Mouse (Mus musculus) gastrocnemius, adult 2 months (tissue): Measurements from ENCODE around the gene Gm6268. TPM values are rescaled to one million over a fixed set of nuclear protein-coding genes. Genes with fewer than 3 reads are reported as not detected.

Source experiments
- DNase-seq: peaks from one replicate; pipeline ENCODE4 v3.0.0; 2022
- H3K27ac ChIP-seq: fragments of 200-600 bp; 2 replicates; pipeline ENCODE4 v1.8.1; 2022; ENCODE audit warnings: mild to moderate bottlenecking
- H3K4me3 ChIP-seq: fragments of 200-600 bp; 2 replicates; pipeline ENCODE4 v1.8.1; 2022; ENCODE audit warnings: mild to moderate bottlenecking, moderate library complexity
- CTCF ChIP-seq: fragments of 200-600 bp; IDR thresholded peaks from 2 replicates; pipeline ENCODE4 v1.8.1; 2022; ENCODE audit warnings: antibody characterized with exemption, mild to moderate bottlenecking, moderate library complexity
- intact Hi-C: fragments of 180-260 bp; cut with DNase I; formaldehyde crosslinking; loops from one replicate; pipeline ENCODE4 v1.15.1; 2025
- long read RNA-seq, 2 experiments: library from polyadenylated mRNA; stranded (forward); transcript quantifications; one replicate each; pipeline ENCODE4 v2.0.0; 2021
- microRNA-seq: library from miRNA; unstranded; fragments of <30 nt; microRNA quantifications from one replicate; pipeline ENCODE4 v1.2.0, GENCODE M21; 2021
- total RNA-seq, 2 experiments: library from RNA; stranded (reverse); gene quantifications; 2 replicates each; pipeline ENCODE4 v1.2.3; 2021

Gm6268 gene
- not detected for total RNA-seq
- long read RNA-seq, experiment 1, result 0 reads
- long read RNA-seq, experiment 2, result 0 reads

DNA sequence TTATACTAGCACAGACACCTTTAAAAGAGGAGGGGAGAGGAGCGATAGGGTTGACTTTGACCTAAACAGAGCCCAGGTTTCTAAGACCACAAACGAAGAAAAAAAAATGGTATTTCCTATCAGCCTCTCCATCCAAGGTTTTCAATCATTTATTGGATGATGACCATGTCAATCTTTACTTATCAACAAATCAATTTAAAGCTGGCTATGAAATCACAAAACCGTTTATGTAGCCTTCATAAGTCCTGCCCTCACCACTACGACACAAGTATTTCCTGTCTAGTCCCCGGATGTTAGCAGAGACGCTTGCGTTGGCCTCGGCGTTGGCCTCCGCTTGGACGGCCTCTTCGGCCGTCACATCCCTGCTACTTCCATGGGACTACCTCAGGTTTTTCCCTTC is at the start of gene Gm6268:
TSS of gene Gm6268 (plus strand) at position 301 of the 400 bp plus-strand sequence.
- intact Hi-C loops, result no loop called here

DNA sequence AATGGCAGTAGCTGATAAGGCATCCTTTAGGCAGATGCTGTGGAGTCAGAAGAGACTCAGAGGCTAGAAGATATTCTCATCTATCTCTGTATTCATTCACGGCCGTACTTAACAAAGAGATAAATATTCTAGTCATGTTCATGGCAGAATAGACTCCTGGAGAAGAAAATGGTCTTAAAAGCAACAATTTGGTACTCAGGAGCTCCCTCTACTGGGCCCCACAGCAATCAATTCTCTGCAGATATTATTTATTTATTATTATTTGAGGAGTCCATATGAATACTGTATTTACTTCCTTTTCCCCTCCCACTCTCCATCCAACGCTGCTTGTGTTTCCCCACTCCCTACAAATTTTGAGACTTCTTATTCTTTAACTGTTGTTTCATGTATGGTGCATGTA is 48.6 kb upstream of the Gm6268 start:
- peak; percentile 27 for DNase-seq
- intact Hi-C loops, result loop anchor here (5.0 kb wide), 1 partner anchor 125 kb away; no protein-coding TSS in a partner anchor
- Histone ChIP-seq H3K4me3 (no peak overlapping the region), H3K27ac (no peak overlapping the region)
- peak; percentile 65 for TF ChIP-seq CTCF

More for the DNA sequence above, at the start of gene Gm6268:
- no peak for DNase-seq
- H3K27ac ChIP-seq, result no peak within 1 kb of the TSS
- H3K4me3 ChIP-seq, result no peak within 1 kb of the TSS
- no peak for TF ChIP-seq CTCF

DNA sequence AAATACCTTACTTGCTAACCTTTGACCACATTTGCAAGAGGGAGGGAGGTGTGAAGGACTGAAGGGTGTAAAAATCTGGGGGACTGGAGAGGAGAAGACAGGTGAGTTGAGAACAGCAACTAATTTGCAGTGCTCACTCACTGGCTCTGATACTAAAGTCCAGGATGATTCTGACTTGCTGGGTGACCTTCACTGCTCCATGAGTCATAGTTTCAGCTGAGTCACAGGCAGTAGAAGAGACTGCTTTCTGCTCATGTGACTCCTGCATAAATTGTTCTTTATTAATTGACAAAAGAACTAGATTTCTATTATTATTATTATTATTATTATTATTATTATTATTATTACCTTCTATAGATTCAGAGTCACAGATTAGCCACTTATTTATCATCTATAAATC is 15.7 kb upstream of the Gm6268 start:
- intact Hi-C loops, result no loop called here
- TF ChIP-seq CTCF, result no peak
- DNase-seq, result no peak
- Histone ChIP-seq H3K27ac (no peak overlapping the region), H3K4me3 (no peak overlapping the region)

DNA sequence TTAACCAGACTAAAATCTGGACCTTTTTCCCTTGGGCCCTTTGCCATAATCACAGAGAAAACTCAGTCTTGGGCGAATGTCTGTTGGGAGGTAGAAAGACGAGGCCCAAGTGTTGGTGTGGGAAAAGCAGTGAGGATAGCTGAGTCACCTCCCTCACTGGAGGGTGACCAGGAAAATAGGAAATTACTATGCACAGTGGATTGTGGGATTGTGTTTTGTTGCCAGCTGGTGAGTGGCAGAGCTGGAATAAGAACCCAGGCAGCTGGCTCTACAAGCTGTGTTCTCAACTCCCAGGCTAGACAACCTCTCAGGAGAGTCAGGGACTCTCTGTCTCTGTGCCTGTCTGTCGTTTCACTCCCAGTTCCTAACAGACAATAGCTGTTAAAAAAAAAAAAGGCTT is 11.1 kb upstream of the Gm6268 start:
- H3K4me3 ChIP-seq, result no peak overlapping the region
- intact Hi-C loops, result no loop called here
- no peak for DNase-seq
- no peak for TF ChIP-seq CTCF
- no peak overlapping the region for H3K27ac ChIP-seq

DNA sequence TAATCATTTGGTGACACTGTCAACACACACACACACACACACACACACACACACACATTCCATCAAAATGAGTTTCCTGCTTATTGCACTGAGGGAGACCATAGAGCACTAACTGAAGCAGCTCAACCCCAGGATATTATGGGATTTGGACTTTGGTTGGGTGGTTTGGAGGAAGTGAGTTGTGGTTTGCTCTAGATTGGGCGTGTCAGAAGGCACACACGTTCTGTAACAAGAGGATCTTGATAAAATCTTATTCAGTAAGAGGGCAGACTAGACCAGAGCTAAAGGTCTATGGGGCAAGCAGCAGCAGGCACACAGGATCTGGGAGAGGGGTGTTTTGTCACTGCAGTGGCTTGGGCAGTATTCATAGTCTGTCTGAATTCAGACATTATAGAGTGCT is 10.6 kb upstream of the Gm6268 start:
- no peak for DNase-seq
- intact Hi-C loops, result no loop called here

DNA sequence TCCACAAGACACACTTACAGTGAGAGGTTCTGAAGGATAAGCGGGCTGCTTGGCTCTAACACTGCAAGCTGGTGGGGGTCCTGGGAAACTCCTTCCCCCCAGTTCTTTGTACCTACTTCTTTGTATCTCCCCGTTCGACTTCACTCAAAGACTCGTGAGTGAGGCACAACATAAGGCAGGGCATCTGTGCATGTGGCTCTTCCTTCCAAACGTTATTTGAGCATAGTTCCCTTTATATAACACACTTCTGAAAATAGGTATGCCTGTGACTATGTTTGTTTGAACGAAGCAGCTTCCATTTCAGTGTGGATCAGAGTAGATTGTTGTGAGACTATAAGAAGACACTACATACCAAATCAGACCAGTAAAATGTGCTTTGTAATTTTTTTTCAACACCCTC is 8.4 kb upstream of the Gm6268 start:
- intact Hi-C loops, result loop anchor here (2.0 kb wide), 1 partner anchor 166 kb away; no protein-coding TSS in a partner anchor
- no peak for DNase-seq
- TF ChIP-seq CTCF, result no peak
- no peak overlapping the region for H3K27ac ChIP-seq
- H3K4me3 ChIP-seq, result no peak overlapping the region

More for the DNA sequence above, 10.6 kb upstream of the Gm6268 start:
- H3K4me3 ChIP-seq, result no peak overlapping the region
- no peak for TF ChIP-seq CTCF
- H3K27ac ChIP-seq, result no peak overlapping the region

DNA sequence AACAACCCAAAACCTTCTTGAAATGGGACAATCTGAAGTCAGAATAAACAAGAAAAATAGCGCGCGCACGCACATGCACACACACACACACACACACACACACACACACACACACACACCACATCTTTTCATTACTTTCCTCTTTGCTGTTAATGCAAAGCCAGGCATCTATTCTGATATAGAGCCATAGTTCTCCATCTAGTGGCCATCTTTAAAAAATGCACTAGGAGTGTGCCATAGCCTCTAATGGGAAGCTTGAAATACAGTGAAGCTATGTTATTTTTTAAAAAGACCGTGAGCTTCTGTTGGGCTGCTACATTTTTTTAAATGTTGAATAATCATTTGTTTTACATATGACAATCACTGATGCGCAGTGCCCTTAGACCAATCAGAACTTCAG is 7.8 kb upstream of the Gm6268 start:
- intact Hi-C loops, result loop anchor here (2.0 kb wide), 1 partner anchor 166 kb away; no protein-coding TSS in a partner anchor
- peak; percentile 52 for TF ChIP-seq CTCF

DNA sequence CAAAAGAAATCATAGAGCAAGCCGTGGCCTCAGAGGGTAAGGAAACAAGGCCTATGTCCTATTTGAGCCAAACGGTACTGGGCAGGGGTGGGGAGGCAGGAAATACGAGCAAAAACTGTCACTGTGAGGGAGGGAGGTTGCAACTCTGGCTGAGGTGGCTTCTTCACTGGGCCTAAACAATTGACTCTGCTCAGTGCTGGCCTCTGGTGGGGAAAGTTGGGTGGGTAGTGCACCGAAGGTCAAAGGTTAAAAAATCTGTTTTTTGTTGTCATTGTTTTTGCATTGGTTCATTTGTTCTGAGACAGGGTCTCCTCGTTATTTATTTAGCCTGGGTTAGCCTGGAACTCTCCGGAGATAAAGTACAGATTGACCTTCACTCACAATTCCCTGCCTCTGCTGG is 1.2 kb downstream of the Gm6268 start:
- no peak overlapping the region for H3K4me3 ChIP-seq
- TF ChIP-seq CTCF, result peak; percentile 31; the same call in 1 of the 2 replicates
- no peak overlapping the region for H3K27ac ChIP-seq
- no peak for DNase-seq
- intact Hi-C loops, result no loop called here

More for the DNA sequence above, 7.8 kb upstream of the Gm6268 start:
- no peak overlapping the region for H3K27ac ChIP-seq
- no peak for DNase-seq
- H3K4me3 ChIP-seq, result no peak overlapping the region

DNA sequence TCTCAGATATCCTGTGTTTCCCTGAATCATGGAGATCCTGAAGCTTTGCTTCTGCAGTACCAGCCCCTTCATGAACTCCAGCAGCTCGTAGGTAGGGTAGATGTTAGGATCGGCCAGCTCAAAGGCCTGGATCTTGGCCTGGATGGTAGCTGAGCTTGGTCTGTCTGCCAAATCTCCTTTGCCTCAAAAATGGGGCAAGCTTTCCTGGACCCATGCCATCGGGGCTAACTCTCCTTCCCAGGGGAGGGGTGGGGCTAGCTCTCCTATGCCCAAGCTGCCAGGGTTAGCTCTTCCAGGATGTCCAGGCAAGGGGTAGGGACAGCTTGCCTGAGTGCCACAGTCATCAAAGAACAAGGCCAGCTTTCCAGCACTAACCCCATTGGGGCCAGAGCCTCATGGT is 18.1 kb downstream of the Gm6268 start:
- Histone ChIP-seq H3K27ac (no peak overlapping the region), H3K4me3 (no peak overlapping the region)
- intact Hi-C loops, result no loop called here
- no peak for TF ChIP-seq CTCF
- peak; percentile 13 for DNase-seq

DNA sequence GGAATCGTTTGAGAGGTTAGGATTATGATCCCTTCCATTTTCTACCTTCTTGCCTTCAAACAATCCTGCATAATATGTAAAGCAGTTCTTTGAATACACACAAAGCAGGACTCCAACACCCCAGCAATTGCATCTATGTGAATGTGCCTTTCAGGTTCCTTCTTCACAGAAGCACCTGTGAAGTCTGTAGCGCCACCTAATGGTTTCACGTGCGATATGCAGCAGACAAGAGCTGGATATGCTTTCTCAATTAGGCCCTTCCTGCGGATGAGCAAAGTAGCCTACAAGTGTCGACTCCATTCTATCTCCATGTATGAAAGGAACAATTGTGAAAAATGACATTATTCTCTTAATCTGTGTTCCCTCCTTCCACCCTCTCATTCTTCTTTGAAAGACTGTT is 33.9 kb downstream of the Gm6268 start:
- intact Hi-C loops, result no loop called here
- Histone ChIP-seq H3K4me3 (no peak overlapping the region), H3K27ac (no peak overlapping the region)
- no peak for DNase-seq
- TF ChIP-seq CTCF, result peak; percentile 36; the same call in 1 of the 2 replicates

DNA sequence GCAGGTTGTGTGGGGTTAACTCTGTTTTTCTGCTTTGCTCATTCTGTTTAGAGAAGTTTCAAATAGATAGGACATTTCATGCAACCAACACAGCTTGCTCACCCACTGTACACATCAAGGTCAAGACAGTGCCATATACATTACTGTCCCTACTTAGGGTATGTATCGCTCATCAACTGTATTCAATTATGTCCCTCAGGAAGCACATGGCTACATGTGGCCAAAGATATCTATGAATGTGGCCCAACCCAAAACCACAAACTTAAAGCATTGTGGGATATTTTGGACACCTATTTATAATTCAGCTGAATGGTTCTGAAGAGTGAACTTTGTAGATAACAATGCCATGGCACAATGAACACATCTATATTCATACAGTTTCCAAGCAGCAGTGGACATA is 36.9 kb downstream of the Gm6268 start:
- intact Hi-C loops, result no loop called here
- Histone ChIP-seq H3K4me3 (no peak overlapping the region), H3K27ac (no peak overlapping the region)
- no peak for TF ChIP-seq CTCF
- no peak for DNase-seq

Small RNAs within 50 kb of the gene (microRNA-seq; reads per million reads assigned to microRNA genes)
- not detected for gene Gm44485

Other genes starting within 250 kb of the Gm6268 start
- not detected for gene Zcchc12, start 205.4 kb upstream of the Gm6268 start, total RNA-seq
- 1 to 10 TPM; 1.4 to 1.6 TPM for gene Lonrf3, start 72.9 kb upstream of the Gm6268 start, total RNA-seq
- not detected for gene Gm14569, start 90.5 kb downstream of the Gm6268 start, total RNA-seq
- gene Pgrmc1, start 196.9 kb downstream of the Gm6268 start, total RNA-seq, result 1 to 10 TPM; 7.7 to 9.3 TPM
- 1 to 10 TPM; 2.1 to 2.4 TPM for gene Akap17b, start 244.1 kb downstream of the Gm6268 start, total RNA-seq